Mouse (Mus musculus) heart, embryonic 15.5 days (tissue): ENCODE results near the gene Fam229a. TPM values are rescaled to one million over a fixed set of nuclear protein-coding genes. Genes with fewer than 3 reads are reported as not detected.
"Not testable (repeated sequence)": the region's sequence is repeated elsewhere in the genome, so short reads cannot be mapped to it uniquely, and the experiment has no call there.

Source experiments
- ATAC-seq: fragments of 200-750 bp; cut with Nextera tagmentation; replicated peaks from 2 replicates; pipeline ENCODE4 v1.8.0; 2017; ENCODE audit warnings: low read depth, moderate TSS enrichment; ENCODE audit not compliant: insufficient number of reproducible peaks, insufficient read depth, low FRiP score
- H3K27ac ChIP-seq: fragments of 300-500 bp; sonication (generic); 2 replicates; pipeline ENCODE4 v1.5.1; 2015; ENCODE audit warnings: mild to moderate bottlenecking, inconsistent platforms
- H3K27me3 ChIP-seq: fragments of 300-500 bp; sonication (generic); 2 replicates; pipeline ENCODE4 v1.6.1; 2015; ENCODE audit warnings: inconsistent platforms
- H3K36me3 ChIP-seq: fragments of 300-500 bp; sonication (generic); 2 replicates; pipeline ENCODE4 v1.6.1; 2015; ENCODE audit warnings: mild to moderate bottlenecking, inconsistent platforms
- H3K4me1 ChIP-seq: fragments of 300-500 bp; sonication (generic); replicated peaks from 2 replicates; pipeline ENCODE4 v1.6.1; 2015; ENCODE audit warnings: inconsistent platforms
- H3K4me2 ChIP-seq: fragments of 300-500 bp; sonication (generic); 2 replicates; pipeline ENCODE4 v1.6.1; 2015; ENCODE audit warnings: inconsistent platforms, mild to moderate bottlenecking, moderate library complexity
- H3K4me3 ChIP-seq: fragments of 300-500 bp; sonication (generic); 2 replicates; pipeline ENCODE4 v1.5.1; 2015; ENCODE audit warnings: mild to moderate bottlenecking, inconsistent platforms
- H3K9ac ChIP-seq: fragments of 300-500 bp; sonication (generic); 2 replicates; pipeline ENCODE4 v1.6.1; 2015; ENCODE audit warnings: mild to moderate bottlenecking, inconsistent platforms
- H3K9me3 ChIP-seq: fragments of 300-500 bp; sonication (generic); replicated peaks from 2 replicates; pipeline ENCODE4 v1.6.1; 2016; ENCODE audit warnings: inconsistent platforms
- WGBS: fragments of 180-500 bp; shearing (Covaris S2); methylation state at CpG from one replicate; pipeline ENCODE4 v1.1.7; 2015; ENCODE audit warnings: mixed read lengths; 5-methylcytosine and 5-hydroxymethylcytosine counted together
- polyA plus RNA-seq: library from polyadenylated mRNA; unstranded; fragments of >200 nt; fragmentation: Nextera tagmentation; extraction: Ambion mirVana; gene quantifications from 2 replicates; pipeline ENCODE4 v1.2.1, GENCODE M21; 2015

Fam229a gene
- polyA plus RNA-seq: 0.27 TPM in 1 of 2 replicates, not detected in the other

GRCm38 (mm10) chr4:129490972-129491880, at the start of gene Fam229a, which contains the start of gene Tssk3:
TSS of gene Fam229a (plus strand) at chr4:129491190.
TSS of gene Tssk3 (minus strand) at chr4:129491022.
- ATAC-seq: peak; percentile 44; the same call in 1 of the 2 replicates
- Histone ChIP-seq H3K4me2 (peak within 1 kb of the TSS; percentile 71), H3K4me1 (peaks cover 23% of the 10 kb centered on the region), H3K9ac (peak within 1 kb of the TSS; percentile 37), H3K4me3 (peak within 1 kb of the TSS; percentile 41), H3K27ac (no peak within 1 kb of the TSS), H3K9me3 (no peaks in the 10 kb centered on the region), H3K27me3 (peaks cover 28% of the 10 kb centered on the region), H3K36me3 (peaks cover 30% of the 10 kb centered on the region)
- 6% methylated on average over 70 of the region's 70 CpGs for WGBS

- 65% methylated on average over 8 of the region's 8 CpGs for WGBS
- no peak overlapping the region for H3K9ac ChIP-seq
- H3K4me1 ChIP-seq: peaks cover 16% of the 10 kb centered on the region
- H3K4me3 ChIP-seq: no peak overlapping the region
- H3K4me2 ChIP-seq: no peak overlapping the region
- no peaks in the 10 kb centered on the region for H3K36me3 ChIP-seq
- ATAC-seq: no peak
- no peaks in the 10 kb centered on the region for H3K9me3 ChIP-seq
- H3K27ac ChIP-seq: peak overlapping the region; percentile 48
- peaks cover 3% of the 10 kb centered on the region; the same call in 1 of the 2 replicates for H3K27me3 ChIP-seq
Observed at GRCm38 (mm10) chr4:129447360-129447759, 43.6 kb upstream of the Fam229a start.

- 53% methylated on average over 11 of the region's 11 CpGs for WGBS
- H3K9ac ChIP-seq: no peak overlapping the region
- no peak overlapping the region for H3K4me2 ChIP-seq
- no peak overlapping the region for H3K4me3 ChIP-seq
- H3K36me3 ChIP-seq: no peaks in the 10 kb centered on the region
- no peaks in the 10 kb centered on the region for H3K9me3 ChIP-seq
- peaks cover 16% of the 10 kb centered on the region for H3K4me1 ChIP-seq
- peak overlapping the region; percentile 48 for H3K27ac ChIP-seq
- H3K27me3 ChIP-seq: no peaks in the 10 kb centered on the region
- ATAC-seq: no peak
Observed at GRCm38 (mm10) chr4:129447778-129448563, 43.0 kb upstream of the Fam229a start.

- peaks cover 16% of the 10 kb centered on the region for H3K4me1 ChIP-seq
- no peak overlapping the region for H3K4me2 ChIP-seq
- H3K9ac ChIP-seq: no peak overlapping the region
- 80% methylated on average over 6 of the region's 6 CpGs for WGBS
- no peak overlapping the region for H3K27ac ChIP-seq
- no peaks in the 10 kb centered on the region for H3K27me3 ChIP-seq
- no peaks in the 10 kb centered on the region for H3K9me3 ChIP-seq
- no peak overlapping the region for H3K4me3 ChIP-seq
- ATAC-seq: no peak
- no peaks in the 10 kb centered on the region for H3K36me3 ChIP-seq
Observed at GRCm38 (mm10) chr4:129448713-129449112, 42.3 kb upstream of the Fam229a start.

- Histone ChIP-seq H3K27ac (no peak overlapping the region), H3K36me3 (no peaks in the 10 kb centered on the region), H3K4me1 (peaks cover 9% of the 10 kb centered on the region), H3K4me3 (no peak overlapping the region), H3K9me3 (no peaks in the 10 kb centered on the region), H3K4me2 (no peak overlapping the region), H3K27me3 (no peaks in the 10 kb centered on the region), H3K9ac (no peak overlapping the region)
- no peak for ATAC-seq
- 62% methylated on average over 2 of the region's 2 CpGs for WGBS
Observed at GRCm38 (mm10) chr4:129450851-129451250, 40.1 kb upstream of the Fam229a start.

- no peaks in the 10 kb centered on the region for H3K27me3 ChIP-seq
- no peak for ATAC-seq
- H3K27ac ChIP-seq: no peak overlapping the region
- H3K9ac ChIP-seq: no peak overlapping the region
- H3K4me2 ChIP-seq: no peak overlapping the region
- 79% methylated on average over 15 of the region's 15 CpGs for WGBS
- H3K9me3 ChIP-seq: no peaks in the 10 kb centered on the region
- no peaks in the 10 kb centered on the region for H3K36me3 ChIP-seq
- no peak overlapping the region for H3K4me3 ChIP-seq
- peaks cover 9% of the 10 kb centered on the region for H3K4me1 ChIP-seq
Observed at GRCm38 (mm10) chr4:129451471-129452169, 39.4 kb upstream of the Fam229a start.

GRCm38 (mm10) chr4:129455265-129455664, 35.7 kb upstream of the Fam229a start:
- Histone ChIP-seq H3K27me3 (no peaks in the 10 kb centered on the region), H3K9me3 (no peaks in the 10 kb centered on the region), H3K36me3 (no peaks in the 10 kb centered on the region), H3K4me1 (no peaks in the 10 kb centered on the region; the same call in 1 of the 2 replicates), H3K4me3 (no peak overlapping the region), H3K9ac (no peak overlapping the region), H3K4me2 (no peak overlapping the region), H3K27ac (no peak overlapping the region)
- ATAC-seq: peak; percentile 74
- 2% methylated on average over 5 of the region's 5 CpGs for WGBS

- Histone ChIP-seq H3K4me3 (no peak overlapping the region), H3K36me3 (no peaks in the 10 kb centered on the region), H3K4me1 (peaks cover 3% of the 10 kb centered on the region), H3K27ac (no peak overlapping the region), H3K27me3 (no peaks in the 10 kb centered on the region), H3K4me2 (no peak overlapping the region), H3K9ac (no peak overlapping the region), H3K9me3 (no peaks in the 10 kb centered on the region)
- 49% methylated on average over 5 of the region's 5 CpGs for WGBS
- ATAC-seq: no peak
Observed at GRCm38 (mm10) chr4:129456126-129456525, 34.9 kb upstream of the Fam229a start.

GRCm38 (mm10) chr4:129457311-129457710, 33.7 kb upstream of the Fam229a start:
- not testable (repeated sequence) for ATAC-seq, H3K9ac ChIP-seq, H3K4me2 ChIP-seq, H3K4me3 ChIP-seq, H3K4me1 ChIP-seq, H3K36me3 ChIP-seq, H3K9me3 ChIP-seq, H3K27ac ChIP-seq, H3K27me3 ChIP-seq
- WGBS: 60% methylated on average over 2 of the region's 2 CpGs

GRCm38 (mm10) chr4:129459726-129460125, 31.3 kb upstream of the Fam229a start:
- no peak for ATAC-seq
- Histone ChIP-seq H3K27me3 (no peaks in the 10 kb centered on the region), H3K36me3 (no peaks in the 10 kb centered on the region; the same call in 1 of the 2 replicates), H3K9me3 (no peaks in the 10 kb centered on the region), H3K9ac (no peak overlapping the region), H3K4me2 (no peak overlapping the region), H3K4me3 (no peak overlapping the region), H3K27ac (no peak overlapping the region), H3K4me1 (peaks cover 15% of the 10 kb centered on the region)
- WGBS: 95% methylated on average over 3 of the region's 3 CpGs

- whole genome bisulfite sequencing: 1% methylated on average over 4 of the region's 4 CpGs
- H3K4me1 ChIP-seq: peaks cover 15% of the 10 kb centered on the region
- peak overlapping the region; percentile 88 for H3K27ac ChIP-seq
- peak overlapping the region; percentile 69 for H3K4me2 ChIP-seq
- no peak for ATAC-seq
- no peaks in the 10 kb centered on the region for H3K9me3 ChIP-seq
- H3K9ac ChIP-seq: peak overlapping the region; percentile 63
- H3K36me3 ChIP-seq: peaks cover 9% of the 10 kb centered on the region
- no peaks in the 10 kb centered on the region for H3K27me3 ChIP-seq
- peak overlapping the region; percentile 99 for H3K4me3 ChIP-seq
Observed at GRCm38 (mm10) chr4:129460827-129461182, 30.2 kb upstream of the Fam229a start.
